Mouse (Mus musculus) megakaryocyte, embryonic 14.5 days (primary cell): ENCODE measurements around the gene Sf3b5. TPM values are rescaled to one million over a fixed set of nuclear protein-coding genes. Genes with fewer than 3 reads are reported as not detected.

ENCODE experiments used
- H3K27me3 ChIP-seq: replicated peaks from 2 replicates; pipeline ENCODE3; 2012; ENCODE audit warnings: inconsistent platforms
- H3K36me3 ChIP-seq: replicated peaks from 2 replicates; pipeline ENCODE3; 2012; ENCODE audit warnings: low read length, inconsistent platforms, mixed read lengths
- H3K4me1 ChIP-seq: 2 replicates; pipeline ENCODE4 v1.6.1; 2012; ENCODE audit warnings: inconsistent platforms
- H3K4me3 ChIP-seq: replicated peaks from 2 replicates; pipeline ENCODE3; 2012; ENCODE audit warnings: moderate library complexity, mild to moderate bottlenecking, inconsistent platforms
- H3K9me3 ChIP-seq: 2 replicates; pipeline ENCODE4 v1.6.1; 2012; ENCODE audit warnings: inconsistent platforms
- FLI1 ChIP-seq: IDR thresholded peaks from 2 replicates; pipeline ENCODE4 v1.6.1; 2012; ENCODE audit warnings: low read length, inconsistent platforms, mixed read lengths
- GATA1 ChIP-seq: IDR thresholded peaks from 3 replicates; pipeline ENCODE4 v1.6.1; 2012; ENCODE audit warnings: mixed read lengths, low read length, inconsistent platforms, borderline replicate concordance
- polyA plus RNA-seq: library from polyadenylated mRNA; stranded (reverse); fragments of >175 nt; gene quantifications from 2 replicates; pipeline ENCODE4 v1.2.3, GENCODE M21; 2012; ENCODE audit warnings: low replicate concordance; ENCODE audit not compliant: insufficient read depth

Gene Sf3b5
- polyA plus RNA-seq, 1 experiment: 87.2 TPM

GRCm38 (mm10) chr10:12975461-12975860 is 29.7 kb upstream of the Sf3b5 start:
- no peaks in the 10 kb centered on the region for H3K27me3 ChIP-seq

GRCm38 (mm10) chr10:12975957-12976356 is 29.2 kb upstream of the Sf3b5 start:
- no peaks in the 10 kb centered on the region for H3K27me3 ChIP-seq
- H3K4me1 ChIP-seq: peaks cover 48% of the 10 kb centered on the region
- peaks cover 9% of the 10 kb centered on the region for H3K9me3 ChIP-seq
- H3K36me3 ChIP-seq: peaks cover 9% of the 10 kb centered on the region
- TF ChIP-seq FLI1: no peak
- TF ChIP-seq GATA1: no peak
- no peak overlapping the region for H3K4me3 ChIP-seq

More at GRCm38 (mm10) chr10:12975461-12975860, 29.7 kb upstream of the Sf3b5 start:
- Histone ChIP-seq H3K4me1 (peaks cover 45% of the 10 kb centered on the region), H3K4me3 (no peak overlapping the region), H3K36me3 (peaks cover 10% of the 10 kb centered on the region), H3K9me3 (peaks cover 10% of the 10 kb centered on the region)
- no peak for TF ChIP-seq FLI1
- TF ChIP-seq GATA1: no peak

GRCm38 (mm10) chr10:12976552-12976951 is 28.6 kb upstream of the Sf3b5 start:
- H3K36me3 ChIP-seq: peaks cover 3% of the 10 kb centered on the region
- peaks cover 54% of the 10 kb centered on the region for H3K4me1 ChIP-seq
- TF ChIP-seq FLI1: no peak
- TF ChIP-seq GATA1: no peak
- H3K9me3 ChIP-seq: peaks cover 3% of the 10 kb centered on the region
- H3K27me3 ChIP-seq: no peaks in the 10 kb centered on the region
- no peak overlapping the region for H3K4me3 ChIP-seq

- Histone ChIP-seq H3K4me3 (peak overlapping the region; percentile 85), H3K36me3 (no peaks in the 10 kb centered on the region), H3K27me3 (no peaks in the 10 kb centered on the region), H3K9me3 (no peaks in the 10 kb centered on the region), H3K4me1 (peaks cover 66% of the 10 kb centered on the region)
- TF ChIP-seq GATA1 (no peak), FLI1 (no peak)
These were observed 27.3 kb upstream of the Sf3b5 start for GRCm38 (mm10) chr10:12977787-12978212.

- peaks cover 83% of the 10 kb centered on the region for H3K4me1 ChIP-seq
- TF ChIP-seq FLI1 (no peak), GATA1 (no peak)
These were observed 24.1 kb upstream of the Sf3b5 start for GRCm38 (mm10) chr10:12981071-12981470.

GRCm38 (mm10) chr10:12983516-12983915 is 21.6 kb upstream of the Sf3b5 start:
- TF ChIP-seq GATA1 (no peak), FLI1 (no peak)

More at GRCm38 (mm10) chr10:12981071-12981470, 24.1 kb upstream of the Sf3b5 start:
- Histone ChIP-seq H3K36me3 (no peaks in the 10 kb centered on the region), H3K9me3 (no peaks in the 10 kb centered on the region), H3K4me3 (no peak overlapping the region), H3K27me3 (no peaks in the 10 kb centered on the region)

GRCm38 (mm10) chr10:12985028-12985427 is 20.1 kb upstream of the Sf3b5 start:
- Histone ChIP-seq H3K4me3 (no peak overlapping the region), H3K36me3 (no peaks in the 10 kb centered on the region), H3K4me1 (peaks cover 92% of the 10 kb centered on the region), H3K27me3 (no peaks in the 10 kb centered on the region), H3K9me3 (no peaks in the 10 kb centered on the region)
- TF ChIP-seq GATA1 (no peak), FLI1 (no peak)

More at GRCm38 (mm10) chr10:12983516-12983915, 21.6 kb upstream of the Sf3b5 start:
- no peaks in the 10 kb centered on the region for H3K27me3 ChIP-seq
- H3K9me3 ChIP-seq: no peaks in the 10 kb centered on the region
- no peaks in the 10 kb centered on the region for H3K36me3 ChIP-seq
- peaks cover 86% of the 10 kb centered on the region for H3K4me1 ChIP-seq
- no peak overlapping the region for H3K4me3 ChIP-seq

GRCm38 (mm10) chr10:12986485-12986884 is 18.7 kb upstream of the Sf3b5 start:
- H3K4me3 ChIP-seq: peak overlapping the region; percentile 53
- no peaks in the 10 kb centered on the region for H3K36me3 ChIP-seq
- H3K9me3 ChIP-seq: no peaks in the 10 kb centered on the region
- no peaks in the 10 kb centered on the region for H3K27me3 ChIP-seq
- TF ChIP-seq FLI1: no peak
- no peak for TF ChIP-seq GATA1
- peaks cover 98% of the 10 kb centered on the region for H3K4me1 ChIP-seq

GRCm38 (mm10) chr10:12986943-12987342 is 18.2 kb upstream of the Sf3b5 start:
- Histone ChIP-seq H3K9me3 (no peaks in the 10 kb centered on the region), H3K36me3 (no peaks in the 10 kb centered on the region), H3K4me3 (peak overlapping the region; percentile 84), H3K27me3 (no peaks in the 10 kb centered on the region), H3K4me1 (peaks cover 98% of the 10 kb centered on the region)
- TF ChIP-seq GATA1: no peak
- no peak for TF ChIP-seq FLI1

- peaks cover 7% of the 10 kb centered on the region; the same call in 1 of the 2 replicates for H3K9me3 ChIP-seq
- peak overlapping the region; percentile 38 for H3K4me3 ChIP-seq
- peaks cover 81% of the 10 kb centered on the region for H3K4me1 ChIP-seq
- H3K27me3 ChIP-seq: no peaks in the 10 kb centered on the region
- H3K36me3 ChIP-seq: peaks cover 5% of the 10 kb centered on the region
- TF ChIP-seq GATA1 (no peak), FLI1 (no peak)
These were observed 13.2 kb upstream of the Sf3b5 start for GRCm38 (mm10) chr10:12991953-12992352.
